In the genomic region with DNA sequence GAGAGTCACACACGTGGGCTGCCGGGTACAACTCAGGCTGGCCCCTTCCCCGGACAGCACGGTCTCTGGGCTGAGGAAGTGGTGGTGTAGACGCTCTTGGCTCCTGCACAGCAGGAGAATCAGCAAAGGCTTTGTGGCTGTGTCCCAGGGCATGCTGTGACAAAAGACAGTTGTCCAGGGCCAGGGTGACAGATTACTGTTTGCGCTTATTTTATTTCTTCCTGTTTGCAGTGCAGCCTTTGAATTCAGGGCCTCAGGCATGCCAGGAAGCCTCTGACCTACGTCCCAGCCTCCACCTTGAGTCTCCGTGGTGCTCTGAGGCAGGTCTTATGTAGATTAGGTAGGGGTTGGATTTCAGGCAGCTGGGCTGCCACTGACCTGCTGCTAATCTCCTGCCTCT, we compare ENCODE assay signal across 9 mouse cellular contexts. TPM values are rescaled to one million over a fixed set of nuclear protein-coding genes. Genes with fewer than 3 reads are reported as not detected.
DNase-seq lines count a peak whose midpoint lies in the region; ATAC-seq lines count a peak whose summit lies in the region.
"Had no signal": no experiment of that assay in that cellular context is flagged by ENCODE, and none has a peak within 500 bp of the region (broad histone marks: within the 10 kb centered on the region; RNA-seq: fewer than 3 reads in every experiment).

No protein-coding gene starts in this region.

- H3K9me3 ChIP-seq in heart, embryonic 11.5 days (replicated peaks; ENCODE audit: control insufficient read depth, low read length) = 0 out of 2 replicates have a peak, but pooled peaks cover 2% of the 10 kb centered on the region
- 0 out of 2 replicates have a peak, but pooled peaks cover 2% of the 10 kb centered on the region for H3K9me3 ChIP-seq in liver, embryonic 13.5 days (replicated peaks)
- peaks cover 4% of the 10 kb centered on the region for H3K9me3 ChIP-seq in hindbrain, embryonic 16.5 days (ENCODE audit: control insufficient read depth, low read length)
- H3K9me3 ChIP-seq in forebrain, embryonic 15.5 days = no peaks in the 10 kb centered on the region
- H3K9me3 ChIP-seq: limb, embryonic 15.5 days had no signal

- no peak for ATAC-seq in heart, embryonic 11.5 days (replicated peaks; ENCODE audit: insufficient number of reproducible peaks, low FRiP score, low TSS enrichment)
- no peak for ATAC-seq in liver, embryonic 13.5 days (ENCODE audit: low read depth)
- ATAC-seq in hindbrain, embryonic 16.5 days = no peak
- no peak for ATAC-seq in forebrain, embryonic 15.5 days (replicated peaks)

- no peaks in the 10 kb centered on the region for H3K36me3 ChIP-seq in heart, embryonic 11.5 days (ENCODE audit: control insufficient read depth, insufficient read depth, low read length)
- no peaks in the 10 kb centered on the region for H3K36me3 ChIP-seq in liver, embryonic 13.5 days
- no peaks in the 10 kb centered on the region for H3K36me3 ChIP-seq in hindbrain, embryonic 16.5 days (ENCODE audit: control insufficient read depth, insufficient read depth, low read length)
- H3K36me3 ChIP-seq in forebrain, embryonic 15.5 days = no peaks in the 10 kb centered on the region
- H3K36me3 ChIP-seq: limb, embryonic 15.5 days had no signal

- no peaks in the 10 kb centered on the region for H3K27me3 ChIP-seq in heart, embryonic 11.5 days (ENCODE audit: control insufficient read depth, insufficient read depth, low read length)
- H3K27me3 ChIP-seq in liver, embryonic 13.5 days = no peaks in the 10 kb centered on the region
- H3K27me3 ChIP-seq in hindbrain, embryonic 16.5 days (replicated peaks; ENCODE audit: control insufficient read depth, insufficient read depth, low read length) = no peaks in the 10 kb centered on the region
- H3K27me3 ChIP-seq in forebrain, embryonic 15.5 days = no peaks in the 10 kb centered on the region
- H3K27me3 ChIP-seq: limb, embryonic 15.5 days had no signal

- WGBS in heart, embryonic 11.5 days (ENCODE audit: insufficient replicate concordance) = 38% methylated on average over 8 of the region's 8 CpGs
- WGBS in liver, embryonic 13.5 days (ENCODE audit: insufficient replicate concordance) = 28% methylated on average over 8 of the region's 8 CpGs
- 11% methylated on average over 8 of the region's 8 CpGs for WGBS in hindbrain, embryonic 16.5 days
- WGBS in forebrain, embryonic 15.5 days = 41% methylated on average over 8 of the region's 8 CpGs

- H3K4me1 ChIP-seq in heart, embryonic 11.5 days (ENCODE audit: control insufficient read depth, insufficient read depth, low read length) = peaks cover 28% of the 10 kb centered on the region
- peaks cover 63% of the 10 kb centered on the region for H3K4me1 ChIP-seq in liver, embryonic 13.5 days (replicated peaks)
- H3K4me1 ChIP-seq in hindbrain, embryonic 16.5 days (ENCODE audit: control insufficient read depth, insufficient read depth, low read depth, low read length) = no peaks in the 10 kb centered on the region
- H3K4me1 ChIP-seq in forebrain, embryonic 15.5 days = 0 out of 2 replicates have a peak, but pooled peaks cover 4% of the 10 kb centered on the region

- H3K4me3 ChIP-seq in heart, embryonic 11.5 days (ENCODE audit: low read depth, low read length) = no peak overlapping the region
- no peak overlapping the region for H3K4me3 ChIP-seq in liver, embryonic 13.5 days (replicated peaks)
- no peak overlapping the region for H3K4me3 ChIP-seq in hindbrain, embryonic 16.5 days (ENCODE audit: low read length)
- no peak overlapping the region for H3K4me3 ChIP-seq in forebrain, embryonic 15.5 days
- H3K4me3 ChIP-seq: limb, embryonic 15.5 days had no signal

- no peak overlapping the region for H3K27ac ChIP-seq in heart, embryonic 11.5 days (ENCODE audit: low read depth, low read length)
- peak overlapping the region; percentile 60 for H3K27ac ChIP-seq in liver, embryonic 13.5 days
- H3K27ac ChIP-seq in hindbrain, embryonic 16.5 days (ENCODE audit: low read depth, low read length) = no peak overlapping the region
- no peak overlapping the region for H3K27ac ChIP-seq in forebrain, embryonic 15.5 days (replicated peaks)
- H3K27ac ChIP-seq: limb, embryonic 15.5 days had no signal

- no peak overlapping the region for H3K4me2 ChIP-seq in heart, embryonic 11.5 days
- no peak overlapping the region for H3K4me2 ChIP-seq in liver, embryonic 13.5 days
- no peak overlapping the region for H3K4me2 ChIP-seq in hindbrain, embryonic 16.5 days (ENCODE audit: low read length)
- H3K4me2 ChIP-seq in forebrain, embryonic 15.5 days (replicated peaks) = no peak overlapping the region
- H3K4me2 ChIP-seq: limb, embryonic 15.5 days had no signal

- peak; percentile 84 for DNase-seq in heart, adult 11 months
- DNase-seq in testis, postnatal 10 days (ENCODE audit: low spot score) = peak; percentile 35
- no peak for DNase-seq in testis, postnatal 14 days (ENCODE audit: low spot score)
- DNase-seq in liver, embryonic 13.5 days = no peak
- DNase-seq in urinary bladder, postnatal 25 days (ENCODE audit: low spot score) = peak; percentile 5

- H3K9ac ChIP-seq in heart, embryonic 11.5 days (ENCODE audit: low read depth, low read length) = no peak overlapping the region
- H3K9ac ChIP-seq in liver, embryonic 13.5 days = peak overlapping the region; percentile 14
- H3K9ac ChIP-seq in hindbrain, embryonic 16.5 days (ENCODE audit: low read depth, low read length) = no peak overlapping the region
- H3K9ac ChIP-seq in forebrain, embryonic 15.5 days (replicated peaks) = no peak overlapping the region
- H3K9ac ChIP-seq: limb, embryonic 15.5 days had no signal

RNA-seq across cellular contexts. Expression of gene Zfp36l2, which starts 10.3 kb away (rescaled TPM):
- polyA plus RNA-seq in heart, embryonic 11.5 days (2014; fragmentation: Nextera tagmentation; extraction: Ambion mirVana) = 8.0 and 9.6 TPM in 2 replicates
- 8.9 and 10.0 TPM in 2 replicates for polyA plus RNA-seq in liver, embryonic 13.5 days (2015; fragmentation: Nextera tagmentation; extraction: Ambion mirVana)
- polyA plus RNA-seq in hindbrain, embryonic 16.5 days (2015; fragmentation: Nextera tagmentation; extraction: Ambion mirVana) = 3.9 and 4.2 TPM in 2 replicates
- polyA plus RNA-seq in forebrain, embryonic 15.5 days (2015; fragmentation: Nextera tagmentation; extraction: Ambion mirVana) = 4.7 and 4.9 TPM in 2 replicates

Comparison
In these comparisons a context has a peak if more than half of its experiments do, and no peak if none do; other contexts are left out.
1. DNase-seq: peak in heart, adult 11 months (single experiment), testis, postnatal 10 days (single experiment) and urinary bladder, postnatal 25 days (single experiment); none in testis, postnatal 14 days (single experiment) and liver, embryonic 13.5 days (single experiment).